Mouse (Mus musculus) C2C12 (cell line): Measurements from ENCODE around the gene Stard5. TPM values are rescaled to one million over a fixed set of nuclear protein-coding genes. Genes with fewer than 3 reads are reported as not detected.

Experiments used
- H3K27me3 ChIP-seq: one replicate; pipeline ENCODE4 v1.6.1; 2011; ENCODE audit not compliant: control insufficient read depth, insufficient read depth, insufficient read length
- H3K36me3 ChIP-seq: one replicate; pipeline ENCODE4 v1.6.1; 2011; ENCODE audit not compliant: control insufficient read depth, insufficient read depth
- H3K4me3 ChIP-seq: one replicate; pipeline ENCODE4 v1.5.1; 2011; ENCODE audit warnings: mild to moderate bottlenecking, control low read depth; ENCODE audit not compliant: poor library complexity, insufficient read depth, severe bottlenecking
- H3K79me2 ChIP-seq: one replicate; pipeline ENCODE4 v1.6.1; 2011; ENCODE audit not compliant: control insufficient read depth, insufficient read depth
- H3K79me3 ChIP-seq: one replicate; pipeline ENCODE4 v1.6.1; 2011; ENCODE audit warnings: low read depth, control low read depth
- H3ac ChIP-seq: one replicate; pipeline ENCODE3; 2011; ENCODE audit warnings: low read depth; ENCODE audit not compliant: control insufficient read depth, insufficient read length
- CEBPB ChIP-seq: IDR thresholded peaks from one replicate; pipeline ENCODE4 v1.6.1; 2011; ENCODE audit warnings: low read depth, mild to moderate bottlenecking, control low read depth, moderate library complexity
- CTCF ChIP-seq: IDR thresholded peaks from one replicate; pipeline ENCODE4 v1.5.1; 2011; ENCODE audit not compliant: control insufficient read depth, insufficient read depth, insufficient read length
- FOSL1 ChIP-seq: IDR thresholded peaks from one replicate; pipeline ENCODE4 v1.8.0; 2011; ENCODE audit warnings: mild to moderate bottlenecking, low read length; ENCODE audit not compliant: poor library complexity, insufficient read depth, severe bottlenecking
- MAX ChIP-seq: IDR thresholded peaks from one replicate; pipeline ENCODE4 v1.6.1; 2011; ENCODE audit warnings: mild to moderate bottlenecking, control low read depth
- MYOD1 ChIP-seq: IDR thresholded peaks from one replicate; pipeline ENCODE4 v1.6.1; 2011; ENCODE audit warnings: low read depth; ENCODE audit not compliant: control insufficient read depth, insufficient read length
- MYOG ChIP-seq: IDR thresholded peaks from one replicate; pipeline ENCODE4 v1.6.1; 2011; ENCODE audit not compliant: control insufficient read depth, insufficient read length; ENCODE audit errors: extremely low read depth
- USF1 ChIP-seq: IDR thresholded peaks from one replicate; pipeline ENCODE4 v1.6.1; 2011; ENCODE audit warnings: low read depth, mild to moderate bottlenecking, control low read depth, moderate library complexity
- polyA plus RNA-seq: library from polyadenylated mRNA; unstranded; fragments of >200 nt; fragmentation: generic; extraction: Trizol; gene quantifications from one replicate; pipeline ENCODE4 v1.2.1, GENCODE M21; 2012; ENCODE audit warnings: missing spikeins

The Stard5 gene
- polyA plus RNA-seq, 1 experiment = 4.0 TPM

DNA sequence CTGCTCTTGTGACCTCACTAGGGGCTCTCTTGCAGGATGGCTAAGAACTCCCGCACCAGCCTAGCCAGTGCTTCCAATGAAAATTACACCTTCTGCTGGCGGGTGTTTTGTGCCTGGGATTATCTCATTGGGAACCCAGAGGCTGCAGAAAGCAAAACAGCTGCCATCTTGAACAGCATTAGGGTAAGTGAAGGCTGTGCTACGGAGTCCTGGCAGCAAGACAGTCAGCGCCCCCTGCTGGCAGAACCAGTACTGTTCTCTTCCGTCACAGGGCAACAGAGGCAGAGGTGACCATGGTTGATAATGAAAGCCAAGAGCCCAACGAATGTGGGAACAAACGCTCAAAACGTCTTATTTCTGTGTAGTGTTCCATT, 31.9 kb upstream of the Stard5 start:
- H3K36me3 ChIP-seq = no peaks in the 10 kb centered on the region
- H3K27me3 ChIP-seq = no peaks in the 10 kb centered on the region
- TF ChIP-seq CTCF (peak; percentile 63), MAX (no peak)
- H3ac ChIP-seq = no peak overlapping the region
- H3K79me2 ChIP-seq = no peaks in the 10 kb centered on the region
- no peaks in the 10 kb centered on the region for H3K79me3 ChIP-seq
- no peak overlapping the region for H3K4me3 ChIP-seq

DNA sequence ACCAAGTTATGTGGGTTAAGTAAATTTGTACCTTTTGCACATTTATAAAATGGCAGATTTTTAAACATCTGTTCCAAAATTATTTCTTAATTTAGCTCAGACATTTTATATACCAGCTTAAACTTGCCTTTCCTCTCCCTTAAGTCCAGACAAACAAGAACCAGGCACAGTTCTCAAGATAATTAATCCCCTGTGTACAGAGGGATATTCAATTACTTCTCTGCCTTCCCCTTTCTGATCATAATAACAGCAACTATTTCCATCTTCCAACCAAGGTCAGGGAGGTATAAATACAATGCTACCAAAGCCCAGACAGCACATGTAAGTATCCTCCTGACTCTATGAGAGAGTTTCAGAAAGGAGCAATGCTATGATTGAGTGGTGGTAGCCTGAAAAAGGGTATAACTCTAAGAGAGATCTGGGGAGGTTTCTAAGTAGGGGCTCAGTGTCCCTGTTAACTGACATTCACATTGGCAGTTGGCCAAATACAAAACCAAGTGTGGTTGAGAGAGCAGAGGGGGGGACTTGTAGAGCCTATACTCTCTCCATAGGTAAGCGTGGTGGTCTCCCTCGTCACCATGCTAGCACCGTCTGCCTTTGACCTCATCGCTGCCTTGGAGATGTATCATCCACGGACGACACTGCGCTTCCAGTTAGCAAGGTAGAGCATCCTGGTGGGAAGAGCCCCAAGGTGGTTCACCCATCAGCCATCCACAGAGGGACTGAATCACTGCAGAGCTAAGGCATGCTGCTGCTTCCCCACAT, 27.4 kb upstream of the Stard5 start:
- Histone ChIP-seq H3ac (no peak overlapping the region), H3K4me3 (no peak overlapping the region), H3K27me3 (no peaks in the 10 kb centered on the region), H3K79me3 (no peaks in the 10 kb centered on the region), H3K79me2 (no peaks in the 10 kb centered on the region), H3K36me3 (no peaks in the 10 kb centered on the region)
- TF ChIP-seq MAX (no peak), MYOD1 (no peak), MYOG (no peak), USF1 (no peak), FOSL1 (no peak), CTCF (no peak), CEBPB (no peak)

DNA sequence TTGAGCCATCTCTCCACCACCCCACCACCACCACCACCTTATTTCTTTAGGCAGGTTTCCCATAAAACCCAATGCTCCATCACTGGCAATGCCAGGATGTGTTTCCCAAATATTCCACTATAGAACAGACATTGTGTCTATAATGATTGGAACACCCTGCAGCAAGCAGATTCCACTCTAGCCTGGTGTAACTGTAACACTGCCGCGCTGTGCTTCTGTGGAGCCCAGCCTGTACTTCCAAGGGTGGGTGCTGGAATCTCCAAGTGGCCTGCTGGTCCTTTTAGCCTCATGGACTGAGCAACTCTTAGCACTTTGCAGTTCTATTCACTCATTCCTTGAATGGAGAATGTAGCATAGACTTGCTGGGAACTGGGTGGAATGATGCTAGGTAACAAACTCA, 25.0 kb upstream of the Stard5 start:
- Histone ChIP-seq H3K27me3 (no peaks in the 10 kb centered on the region), H3K79me3 (no peaks in the 10 kb centered on the region), H3K4me3 (no peak overlapping the region), H3K36me3 (no peaks in the 10 kb centered on the region), H3ac (no peak overlapping the region), H3K79me2 (no peaks in the 10 kb centered on the region)
- TF ChIP-seq USF1 = no peak
- no peak for TF ChIP-seq MYOG
- no peak for TF ChIP-seq CEBPB
- no peak for TF ChIP-seq MAX
- TF ChIP-seq MYOD1 = no peak
- no peak for TF ChIP-seq CTCF
- TF ChIP-seq FOSL1 = no peak

DNA sequence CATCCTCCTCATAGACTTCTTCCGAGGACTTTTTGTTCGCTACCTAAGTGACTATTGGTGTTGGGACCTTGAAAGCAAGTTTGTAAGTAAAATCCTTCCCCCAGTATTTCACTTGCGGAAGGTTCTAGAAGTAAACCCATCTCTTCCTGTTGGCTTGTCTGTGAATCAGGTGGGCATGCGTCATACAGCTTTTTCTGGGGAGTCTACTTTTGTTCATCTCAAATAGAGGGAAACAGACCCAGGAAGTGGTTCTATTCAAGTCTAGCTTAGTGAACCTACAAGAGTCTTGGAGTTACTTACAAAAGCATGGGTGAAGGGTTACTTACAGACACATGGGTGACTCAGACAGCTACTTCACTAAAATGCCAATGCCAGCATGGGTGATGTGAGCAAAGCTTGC, 21.9 kb upstream of the Stard5 start:
- Histone ChIP-seq H3ac (no peak overlapping the region), H3K27me3 (no peaks in the 10 kb centered on the region), H3K36me3 (no peaks in the 10 kb centered on the region), H3K79me3 (no peaks in the 10 kb centered on the region), H3K4me3 (no peak overlapping the region), H3K79me2 (no peaks in the 10 kb centered on the region)
- no peak for TF ChIP-seq MAX
- TF ChIP-seq MYOD1 = no peak
- TF ChIP-seq USF1 = no peak
- TF ChIP-seq FOSL1 = no peak
- TF ChIP-seq CTCF = no peak
- TF ChIP-seq CEBPB = no peak

DNA sequence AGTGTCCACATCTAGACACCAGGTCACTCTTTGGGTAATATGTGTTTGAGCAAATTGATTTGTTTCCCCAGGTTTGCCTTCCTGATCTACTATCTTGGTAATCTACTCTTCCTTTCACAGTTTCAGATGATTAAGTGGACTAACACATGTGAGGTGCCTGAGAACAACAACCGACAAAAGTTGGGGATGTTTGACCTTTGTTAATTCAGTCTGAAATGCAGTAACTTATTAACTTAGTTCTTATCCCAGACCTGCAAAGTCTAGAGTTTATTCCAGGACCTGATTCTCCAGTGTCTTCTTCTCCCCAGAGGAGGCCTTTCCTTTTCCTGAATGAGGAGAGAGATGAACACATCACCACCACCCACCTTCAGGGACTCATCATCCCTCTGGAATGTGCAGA, 19.9 kb upstream of the Stard5 start:
- H3K27me3 ChIP-seq = no peaks in the 10 kb centered on the region
- TF ChIP-seq FOSL1 (no peak), USF1 (no peak), CEBPB (no peak), MYOD1 (no peak)
- H3K79me3 ChIP-seq = no peaks in the 10 kb centered on the region
- no peaks in the 10 kb centered on the region for H3K79me2 ChIP-seq
- no peaks in the 10 kb centered on the region for H3K36me3 ChIP-seq
- H3K4me3 ChIP-seq = no peak overlapping the region
- no peak overlapping the region for H3ac ChIP-seq

GRCm38 (mm10) chr7:83615272-83615671, 16.5 kb upstream of the Stard5 start:
- no peak overlapping the region for H3K4me3 ChIP-seq
- TF ChIP-seq MYOG (no peak), MAX (no peak), MYOD1 (no peak)
- H3K36me3 ChIP-seq = no peaks in the 10 kb centered on the region
- no peaks in the 10 kb centered on the region for H3K79me2 ChIP-seq
- H3ac ChIP-seq = no peak overlapping the region
- no peaks in the 10 kb centered on the region for H3K79me3 ChIP-seq
- H3K27me3 ChIP-seq = no peaks in the 10 kb centered on the region
